Comparison of ENCODE assay signal across 15 mouse cellular contexts in genomic region chr3:108719357-108719756, GRCm38 (mm10). TPM values are rescaled to one million over a fixed set of nuclear protein-coding genes. Genes with fewer than 3 reads are reported as not detected.
DNase-seq lines count a peak whose midpoint lies in the region; ATAC-seq and TF ChIP-seq lines count a peak whose summit lies in the region.
"Had no signal": no experiment of that assay in that cellular context is flagged by ENCODE, and none has a peak within 500 bp of the region (broad histone marks: within the 10 kb centered on the region; RNA-seq: fewer than 3 reads in every experiment).

No protein-coding gene starts in this region.

- no peaks in the 10 kb centered on the region for H3K36me3 ChIP-seq in stomach, embryonic 15.5 days
- no peaks in the 10 kb centered on the region for H3K36me3 ChIP-seq in stomach, postnatal 0 days (ENCODE audit: control insufficient read depth, insufficient read depth, low read length)
- H3K36me3 ChIP-seq in liver, embryonic 15.5 days (replicated peaks) = peaks cover 4% of the 10 kb centered on the region; the same call in 1 of the 2 replicates

- no peak overlapping the region for H3K9ac ChIP-seq in stomach, embryonic 15.5 days
- H3K9ac ChIP-seq in stomach, postnatal 0 days (ENCODE audit: low read length) = no peak overlapping the region
- no peak overlapping the region for H3K9ac ChIP-seq in liver, embryonic 15.5 days

- H3K4me1 ChIP-seq in stomach, embryonic 15.5 days = peaks cover 7% of the 10 kb centered on the region; the same call in 1 of the 2 replicates
- no peaks in the 10 kb centered on the region for H3K4me1 ChIP-seq in stomach, postnatal 0 days (replicated peaks; ENCODE audit: control insufficient read depth, insufficient read depth)
- H3K4me1 ChIP-seq in liver, embryonic 15.5 days (replicated peaks) = peaks cover 60% of the 10 kb centered on the region

- no peak overlapping the region for H3K27ac ChIP-seq in stomach, embryonic 15.5 days
- no peak overlapping the region; the same call in 1 of the 2 replicates for H3K27ac ChIP-seq in stomach, postnatal 0 days (replicated peaks)
- no peak overlapping the region for H3K27ac ChIP-seq in liver, embryonic 15.5 days (replicated peaks)

- 68% methylated on average over 2 of the region's 2 CpGs for WGBS in stomach, embryonic 15.5 days
- 51% methylated on average over 2 of the region's 2 CpGs for WGBS in stomach, postnatal 0 days
- WGBS in liver, embryonic 15.5 days (ENCODE audit: insufficient replicate concordance) = 59% methylated on average over 2 of the region's 2 CpGs

- H3K9me3 ChIP-seq in stomach, embryonic 15.5 days = no peaks in the 10 kb centered on the region
- H3K9me3 ChIP-seq in stomach, postnatal 0 days (ENCODE audit: control insufficient read depth, low read length) = no peaks in the 10 kb centered on the region
- no peaks in the 10 kb centered on the region for H3K9me3 ChIP-seq in liver, embryonic 15.5 days (replicated peaks)

- no peak for TF ChIP-seq CTCF in stomach, postnatal 0 days (IDR thresholded peaks at IDR 0.05; ENCODE audit: low read depth)

- H3K27me3 ChIP-seq in stomach, embryonic 15.5 days (replicated peaks) = no peaks in the 10 kb centered on the region
- H3K27me3 ChIP-seq in stomach, postnatal 0 days (ENCODE audit: control insufficient read depth, insufficient read depth, low read length) = no peaks in the 10 kb centered on the region
- H3K27me3 ChIP-seq in liver, embryonic 15.5 days = no peaks in the 10 kb centered on the region

- ATAC-seq in stomach, embryonic 15.5 days (ENCODE audit: insufficient read depth, low FRiP score, low read depth) = no peak
- ATAC-seq in stomach, postnatal 0 days (ENCODE audit: low FRiP score, low TSS enrichment) = no peak
- no peak for ATAC-seq in liver, embryonic 15.5 days (ENCODE audit: insufficient read depth)
- ATAC-seq in CD4-positive, CD25-positive, alpha-beta regulatory T cell, adult 4 months = no peak
- ATAC-seq: activated CD4-positive, CD25-positive, alpha-beta regulatory T cell, adult 4 months had no signal

- intact Hi-C loops in heart, postnatal 25 days (cut with DNase I) = no loop called here

- H3K4me2 ChIP-seq in stomach, embryonic 15.5 days = 0 out of 2 replicates have a peak overlapping the region, but pooled peaks have one; percentile 79
- no peak overlapping the region for H3K4me2 ChIP-seq in stomach, postnatal 0 days (replicated peaks; ENCODE audit: low read depth)
- peak overlapping the region; percentile 80 for H3K4me2 ChIP-seq in liver, embryonic 15.5 days

- no peak for TF ChIP-seq EP300 in stomach, postnatal 0 days (optimal IDR thresholded peaks at IDR 0.05)

- H3K4me3 ChIP-seq in stomach, embryonic 15.5 days (replicated peaks) = no peak overlapping the region
- no peak overlapping the region for H3K4me3 ChIP-seq in stomach, postnatal 0 days (ENCODE audit: low read depth, low read length)
- peak overlapping the region; percentile 96; the same call in 1 of the 2 replicates for H3K4me3 ChIP-seq in liver, embryonic 15.5 days (replicated peaks)

- peak; percentile 61 for DNase-seq in heart, adult 11 months
- no peak for DNase-seq in heart, postnatal 25 days (ENCODE audit: low spot score)
- no peak for DNase-seq in stomach, postnatal 0 days (ENCODE audit: low spot score)
- DNase-seq in embryo, embryonic 10 days (ENCODE audit: low spot score) = no peak
- DNase-seq: cerebellum, adult 18-20 months; kidney, postnatal 10 days; lung, adult 2 months; thymus, adult 2 months had no signal

RNA-seq across cellular contexts. Expression of gene Gpsm2, which starts 2.8 kb away (rescaled TPM):
- total RNA-seq in heart, postnatal 25 days (2021) = 1 to 10 TPM; 2.1 to 2.5 TPM
- polyA plus RNA-seq in stomach, embryonic 15.5 days (2015; fragmentation: Nextera tagmentation; extraction: Ambion mirVana) = 46.2 and 54.5 TPM in 2 replicates
- polyA plus RNA-seq in stomach, postnatal 0 days (2015; fragmentation: Nextera tagmentation; extraction: Ambion mirVana) = 31.1 and 32.0 TPM in 2 replicates
- 44.1 and 45.7 TPM in 2 replicates for polyA plus RNA-seq in liver, embryonic 15.5 days (2015; fragmentation: Nextera tagmentation; extraction: Ambion mirVana)
- 1 to 10 TPM in 1 of 2 experiments, under 1 TPM in 1; 0.82 to 2.1 TPM for polyA plus RNA-seq in CD4-positive, CD25-positive, alpha-beta regulatory T cell, adult 4 months (2017; shearing (Covaris generic))

RNA-seq across cellular contexts. Expression of gene Aknad1, which starts 20.1 kb away (rescaled TPM):
- not detected for total RNA-seq in heart, postnatal 25 days (2021)
- polyA plus RNA-seq in stomach, embryonic 15.5 days (2015; fragmentation: Nextera tagmentation; extraction: Ambion mirVana) = 0.17 and 0.32 TPM in 2 replicates
- 0.30 and 0.85 TPM in 2 replicates for polyA plus RNA-seq in stomach, postnatal 0 days (2015; fragmentation: Nextera tagmentation; extraction: Ambion mirVana)
- polyA plus RNA-seq in liver, embryonic 15.5 days (2015; fragmentation: Nextera tagmentation; extraction: Ambion mirVana) = 0.52 and 0.54 TPM in 2 replicates
- polyA plus RNA-seq in CD4-positive, CD25-positive, alpha-beta regulatory T cell, adult 4 months (2017; shearing (Covaris generic)) = not detected
- total RNA-seq: layer of hippocampus, postnatal 10 days had no signal
- polyA plus RNA-seq: activated CD4-positive, CD25-positive, alpha-beta regulatory T cell, adult 4 months; heart, embryonic 16.5 days; neural tube, embryonic 14.5 days had no signal

Comparison
In these comparisons a context has a peak if more than half of its experiments do, and no peak if none do; other contexts are left out.
1. RNA of gene Gpsm2, which starts 2.8 kb away (polyA plus RNA-seq): 46.2 to 54.5 TPM in stomach, embryonic 15.5 days, 44.1 to 45.7 TPM in liver, embryonic 15.5 days and 31.1 to 32.0 TPM in stomach, postnatal 0 days; 0.82 to 2.1 TPM in CD4-positive, CD25-positive, alpha-beta regulatory T cell, adult 4 months; every median in the first group is over 10 times any median in the second.